Mouse (Mus musculus) heart, embryonic 15.5 days (tissue): ENCODE data around the gene E130218I03Rik. TPM values are rescaled to one million over a fixed set of nuclear protein-coding genes. Genes with fewer than 3 reads are reported as not detected.
A peak's percentile ranks its signal among the peaks of the same experiment; 100 is the strongest.

ENCODE experiments used
- ATAC-seq: fragments of 200-750 bp; cut with Nextera tagmentation; replicated peaks from 2 replicates; pipeline ENCODE4 v1.8.0; 2017; ENCODE audit warnings: low read depth, moderate TSS enrichment; ENCODE audit not compliant: insufficient number of reproducible peaks, insufficient read depth, low FRiP score
- H3K27ac ChIP-seq: fragments of 300-500 bp; sonication (generic); 2 replicates; pipeline ENCODE4 v1.5.1; 2015; ENCODE audit warnings: mild to moderate bottlenecking, inconsistent platforms
- H3K27me3 ChIP-seq: fragments of 300-500 bp; sonication (generic); 2 replicates; pipeline ENCODE4 v1.6.1; 2015; ENCODE audit warnings: inconsistent platforms
- H3K36me3 ChIP-seq: fragments of 300-500 bp; sonication (generic); 2 replicates; pipeline ENCODE4 v1.6.1; 2015; ENCODE audit warnings: mild to moderate bottlenecking, inconsistent platforms
- H3K4me1 ChIP-seq: fragments of 300-500 bp; sonication (generic); replicated peaks from 2 replicates; pipeline ENCODE4 v1.6.1; 2015; ENCODE audit warnings: inconsistent platforms
- H3K4me2 ChIP-seq: fragments of 300-500 bp; sonication (generic); 2 replicates; pipeline ENCODE4 v1.6.1; 2015; ENCODE audit warnings: inconsistent platforms, mild to moderate bottlenecking, moderate library complexity
- H3K4me3 ChIP-seq: fragments of 300-500 bp; sonication (generic); 2 replicates; pipeline ENCODE4 v1.5.1; 2015; ENCODE audit warnings: mild to moderate bottlenecking, inconsistent platforms
- H3K9ac ChIP-seq: fragments of 300-500 bp; sonication (generic); 2 replicates; pipeline ENCODE4 v1.6.1; 2015; ENCODE audit warnings: mild to moderate bottlenecking, inconsistent platforms
- H3K9me3 ChIP-seq: fragments of 300-500 bp; sonication (generic); replicated peaks from 2 replicates; pipeline ENCODE4 v1.6.1; 2016; ENCODE audit warnings: inconsistent platforms
- WGBS: fragments of 180-500 bp; shearing (Covaris S2); methylation state at CpG from one replicate; pipeline ENCODE4 v1.1.7; 2015; ENCODE audit warnings: mixed read lengths; 5-methylcytosine and 5-hydroxymethylcytosine counted together
- polyA plus RNA-seq: library from polyadenylated mRNA; unstranded; fragments of >200 nt; fragmentation: Nextera tagmentation; extraction: Ambion mirVana; gene quantifications from 2 replicates; pipeline ENCODE4 v1.2.1, GENCODE M21; 2015

Gene E130218I03Rik
- polyA plus RNA-seq, 1 experiment from 2014 or later: 0.26 TPM

GRCm38 (mm10) chr4:134238279-134238651 lies 5.2 kb upstream of the E130218I03Rik start, which contains the start of gene Cnksr1:
Gene Cnksr1, minus strand, starts transcription at chr4:134238399.
- Histone ChIP-seq H3K9me3 (no peaks in the 10 kb centered on the region), H3K27ac (no peak within 1 kb of the TSS), H3K4me2 (peak within 1 kb of the TSS; percentile 74), H3K36me3 (no peaks in the 10 kb centered on the region), H3K9ac (peak within 1 kb of the TSS; percentile 32), H3K4me3 (peak within 1 kb of the TSS; percentile 44), H3K27me3 (peaks cover 11% of the 10 kb centered on the region), H3K4me1 (peaks cover 13% of the 10 kb centered on the region)
- WGBS: 1% methylated on average over 18 of the region's 18 CpGs
- ATAC-seq: peak; percentile 62

DNA sequence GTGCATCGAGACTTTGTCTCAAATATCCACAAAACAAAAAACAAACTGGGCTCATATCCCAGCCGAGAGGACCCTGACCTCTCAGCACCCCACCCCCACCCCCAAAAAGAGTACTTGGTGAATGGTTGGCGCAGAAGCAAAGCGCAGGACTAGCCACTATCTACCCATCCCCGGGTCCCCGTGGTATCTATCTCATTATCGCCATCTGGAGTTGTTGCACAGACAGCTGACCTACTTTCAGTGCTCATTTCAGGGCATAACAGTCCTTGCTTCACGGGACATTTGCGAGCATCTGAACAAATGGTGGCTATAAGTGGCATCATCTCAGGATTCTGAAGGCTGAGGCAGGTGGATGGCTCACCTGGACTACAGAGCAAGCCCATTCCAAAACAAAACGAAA lies 4.8 kb upstream of the E130218I03Rik start:
- no peaks in the 10 kb centered on the region for H3K9me3 ChIP-seq
- peaks cover 11% of the 10 kb centered on the region for H3K27me3 ChIP-seq
- H3K4me1 ChIP-seq: peaks cover 13% of the 10 kb centered on the region
- no peak for ATAC-seq
- no peaks in the 10 kb centered on the region for H3K36me3 ChIP-seq
- WGBS: 11% methylated on average over 10 of the region's 10 CpGs
- H3K4me2 ChIP-seq: peak overlapping the region; percentile 74
- no peak overlapping the region for H3K27ac ChIP-seq
- no peak overlapping the region for H3K9ac ChIP-seq
- H3K4me3 ChIP-seq: peak overlapping the region; percentile 44

DNA sequence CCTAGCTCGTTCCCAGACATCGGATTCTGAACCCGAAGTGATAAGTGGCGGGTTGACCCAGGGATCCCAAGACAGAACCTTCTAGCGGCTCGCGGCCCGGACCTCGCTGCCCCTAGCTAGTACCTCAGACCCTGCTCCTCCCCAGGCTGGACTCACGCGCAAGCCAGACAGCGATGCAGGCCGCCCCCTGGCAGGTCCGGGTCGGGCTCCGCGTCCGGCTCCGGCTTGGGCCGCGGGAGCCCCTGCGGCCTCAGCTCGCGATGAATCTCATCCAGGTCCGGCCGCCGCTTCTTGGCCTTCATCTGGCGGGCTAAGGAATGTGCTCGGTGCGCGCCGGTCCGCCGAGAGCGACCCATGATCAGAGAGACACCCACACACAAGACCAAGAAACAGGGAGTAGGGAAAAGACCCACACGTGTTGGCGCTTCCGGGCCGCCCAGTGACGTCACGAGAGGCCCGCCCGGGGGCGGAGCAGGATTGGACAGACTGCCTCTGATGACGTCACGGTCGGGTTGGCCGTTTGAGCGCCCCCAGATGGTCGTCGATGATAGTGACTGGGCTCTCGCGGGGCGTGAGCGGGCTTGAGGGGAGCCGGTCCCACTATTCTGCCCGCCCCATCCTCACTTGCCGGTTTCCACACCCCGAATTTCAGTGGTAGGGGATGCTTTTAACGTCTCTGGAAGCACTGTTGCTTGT lies 1.8 kb downstream of the E130218I03Rik start, which contains the start of gene Zfp593:
Gene Zfp593, minus strand, starts transcription at position 445 of the 696 bp plus-strand sequence.
- ATAC-seq: peak; percentile 78
- peak within 1 kb of the TSS; percentile 93 for H3K4me2 ChIP-seq
- under 1% methylated on average over 60 of the region's 60 CpGs for WGBS
- H3K9ac ChIP-seq: peak within 1 kb of the TSS; percentile 69
- H3K36me3 ChIP-seq: no peaks in the 10 kb centered on the region
- no peaks in the 10 kb centered on the region for H3K9me3 ChIP-seq
- H3K27me3 ChIP-seq: peaks cover 30% of the 10 kb centered on the region
- peaks cover 28% of the 10 kb centered on the region for H3K4me1 ChIP-seq
- H3K4me3 ChIP-seq: peak within 1 kb of the TSS; percentile 66
- no peak within 1 kb of the TSS for H3K27ac ChIP-seq

DNA sequence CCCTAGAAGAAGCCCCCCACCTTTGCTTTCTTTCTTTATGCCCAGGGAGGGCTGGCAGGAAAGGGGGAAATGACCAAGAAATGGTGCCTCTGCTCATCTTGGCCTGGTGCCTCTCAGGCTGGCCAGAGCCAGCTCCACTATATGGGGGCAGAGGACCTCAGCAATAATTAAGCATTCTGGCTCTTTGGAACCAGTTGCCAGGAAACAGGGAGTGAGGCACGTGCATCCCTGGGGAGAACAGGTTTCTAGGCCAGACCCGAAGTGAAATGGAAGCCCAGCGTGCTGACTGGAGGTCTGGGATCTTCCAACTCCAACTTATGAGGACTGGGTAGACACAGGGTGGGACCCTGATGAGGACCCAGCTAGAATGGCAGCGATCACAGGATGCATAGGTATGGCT lies 2.8 kb downstream of the E130218I03Rik start:
- Histone ChIP-seq H3K27ac (no peak overlapping the region), H3K27me3 (peaks cover 40% of the 10 kb centered on the region), H3K4me2 (no peak overlapping the region), H3K9ac (no peak overlapping the region), H3K4me3 (no peak overlapping the region), H3K36me3 (no peaks in the 10 kb centered on the region), H3K4me1 (peaks cover 38% of the 10 kb centered on the region), H3K9me3 (no peaks in the 10 kb centered on the region)
- no peak for ATAC-seq
- WGBS: 42% methylated on average over 4 of the region's 4 CpGs

- Histone ChIP-seq H3K4me3 (peak within 1 kb of the TSS; percentile 66), H3K9me3 (no peaks in the 10 kb centered on the region), H3K9ac (peak within 1 kb of the TSS; percentile 69), H3K4me2 (peak within 1 kb of the TSS; percentile 93), H3K36me3 (no peaks in the 10 kb centered on the region), H3K27ac (no peak within 1 kb of the TSS), H3K27me3 (peaks cover 45% of the 10 kb centered on the region), H3K4me1 (peaks cover 43% of the 10 kb centered on the region)
- WGBS: 75% methylated on average over 7 of the region's 7 CpGs
- no peak for ATAC-seq
Observed at GRCm38 (mm10) chr4:134246719-134247258, 3.3 kb downstream of the E130218I03Rik start, which contains the start of gene Gm30191. Gene Gm30191, plus strand, starts transcription at chr4:134246935.

- ATAC-seq: no peak
- H3K4me1 ChIP-seq: peaks cover 61% of the 10 kb centered on the region
- no peak overlapping the region for H3K27ac ChIP-seq
Observed at GRCm38 (mm10) chr4:134249651-134250050, 6.2 kb downstream of the E130218I03Rik start.

DNA sequence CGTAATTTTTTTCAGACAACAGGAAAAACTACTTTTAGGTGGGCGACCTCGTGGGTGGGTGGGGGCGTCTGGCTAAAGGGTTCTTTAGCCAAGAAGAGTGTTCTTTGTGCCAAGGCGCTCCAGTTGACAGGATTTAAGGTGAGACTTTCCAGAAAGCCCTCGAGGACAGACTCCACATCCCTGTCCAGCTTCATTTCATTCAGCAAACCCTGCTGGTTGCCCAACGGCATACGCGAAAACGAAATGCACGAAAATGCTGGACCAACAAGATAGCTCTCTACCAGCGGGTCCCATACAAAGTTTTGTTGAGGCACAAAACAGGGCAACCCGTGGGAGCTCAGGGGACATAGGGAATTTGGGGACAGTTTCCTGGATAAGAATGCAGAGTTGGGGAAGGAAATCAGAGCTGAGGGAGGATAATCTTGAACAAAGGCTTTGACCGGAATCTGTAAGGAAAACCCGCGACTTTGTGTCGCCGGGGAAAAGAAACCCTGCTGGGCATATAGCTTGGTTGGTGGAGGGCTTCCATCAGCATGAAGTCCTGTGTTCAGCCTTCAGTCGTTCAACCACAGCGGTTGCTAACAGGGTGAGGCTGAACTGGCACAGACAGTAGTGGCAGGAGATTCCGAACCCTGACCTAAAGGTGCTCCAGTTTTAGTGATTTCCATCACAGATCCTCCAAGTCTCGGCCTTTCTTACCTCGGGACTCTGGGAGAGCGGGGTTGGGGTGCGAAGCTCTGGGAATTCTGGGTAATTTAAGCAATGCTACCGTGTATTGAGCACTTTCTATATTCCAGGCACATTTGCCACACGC lies 6.9 kb downstream of the E130218I03Rik start:
- Histone ChIP-seq H3K9ac (no peak overlapping the region), H3K36me3 (no peaks in the 10 kb centered on the region), H3K9me3 (no peaks in the 10 kb centered on the region), H3K27me3 (peaks cover 65% of the 10 kb centered on the region), H3K27ac (no peak overlapping the region), H3K4me1 (peaks cover 60% of the 10 kb centered on the region), H3K4me2 (peak overlapping the region; percentile 94), H3K4me3 (peak overlapping the region; percentile 55)
- no peak for ATAC-seq
- 17% methylated on average over 27 of the region's 27 CpGs for WGBS

More at GRCm38 (mm10) chr4:134249651-134250050, 6.2 kb downstream of the E130218I03Rik start:
- Histone ChIP-seq H3K9ac (peak overlapping the region; percentile 46), H3K36me3 (no peaks in the 10 kb centered on the region), H3K9me3 (no peaks in the 10 kb centered on the region), H3K27me3 (peaks cover 61% of the 10 kb centered on the region), H3K4me2 (peak overlapping the region; percentile 94), H3K4me3 (peak overlapping the region; percentile 55)
- 2% methylated on average over 30 of the region's 30 CpGs for WGBS

GRCm38 (mm10) chr4:134250930-134251240 lies 7.4 kb downstream of the E130218I03Rik start:
- WGBS: 21% methylated on average over 10 of the region's 10 CpGs
- Histone ChIP-seq H3K4me3 (peak overlapping the region; percentile 55), H3K9me3 (no peaks in the 10 kb centered on the region), H3K9ac (peak overlapping the region; percentile 62; the same call in 1 of the 2 replicates), H3K36me3 (no peaks in the 10 kb centered on the region), H3K4me1 (peaks cover 57% of the 10 kb centered on the region), H3K27me3 (peaks cover 67% of the 10 kb centered on the region), H3K4me2 (peak overlapping the region; percentile 94), H3K27ac (no peak overlapping the region)
- ATAC-seq: no peak

- Histone ChIP-seq H3K9ac (peak overlapping the region; percentile 62), H3K4me1 (peaks cover 60% of the 10 kb centered on the region), H3K27ac (peak overlapping the region; percentile 59; the same call in 1 of the 2 replicates), H3K4me3 (peak overlapping the region; percentile 55), H3K36me3 (no peaks in the 10 kb centered on the region), H3K27me3 (peaks cover 65% of the 10 kb centered on the region), H3K9me3 (no peaks in the 10 kb centered on the region), H3K4me2 (peak overlapping the region; percentile 94)
- under 1% methylated on average over 91 of the region's 91 CpGs for WGBS
- ATAC-seq: no peak
Observed at GRCm38 (mm10) chr4:134251241-134252130, 8.0 kb downstream of the E130218I03Rik start.

DNA sequence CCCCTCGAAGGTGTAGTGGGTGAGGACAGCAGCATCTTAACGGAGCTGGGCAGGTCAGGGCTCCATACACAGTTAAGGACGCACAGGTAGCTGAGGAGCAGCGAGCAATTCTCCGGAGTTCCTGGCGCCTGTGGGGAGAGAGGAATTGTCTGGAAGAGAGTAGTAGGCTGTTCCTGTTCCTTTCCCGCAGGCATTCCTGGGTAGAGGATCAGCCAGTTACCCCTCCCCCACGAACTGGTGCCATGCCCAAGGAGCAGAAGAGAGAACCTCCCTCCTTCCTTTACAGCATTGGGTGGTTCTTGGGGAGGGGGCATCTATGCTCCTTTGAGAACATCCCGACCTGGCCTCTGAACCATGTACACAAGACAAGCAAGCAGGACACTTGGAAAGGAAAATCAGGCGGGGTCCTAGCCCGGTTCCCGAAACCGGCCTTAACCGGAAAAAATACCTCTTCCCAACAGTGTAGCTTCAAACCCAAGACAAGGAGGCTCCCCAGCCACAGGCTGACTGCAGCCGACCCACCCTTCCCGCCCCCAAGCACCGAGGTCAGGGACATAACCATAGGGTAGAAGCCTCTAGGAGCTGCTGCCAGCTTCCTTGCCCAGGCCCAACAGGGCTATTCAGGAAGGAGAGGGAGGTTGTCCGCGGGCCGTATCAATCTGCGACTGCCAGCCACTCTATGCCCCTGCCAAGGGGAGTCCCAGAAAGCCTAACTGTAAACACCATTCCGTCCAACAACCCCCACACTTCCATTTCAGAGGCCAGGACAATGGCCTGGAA lies 8.9 kb downstream of the E130218I03Rik start:
- ATAC-seq: no peak
- Histone ChIP-seq H3K36me3 (no peaks in the 10 kb centered on the region), H3K9ac (peak overlapping the region; percentile 62), H3K27ac (peak overlapping the region; percentile 59), H3K9me3 (no peaks in the 10 kb centered on the region), H3K27me3 (peaks cover 61% of the 10 kb centered on the region), H3K4me3 (peak overlapping the region; percentile 55), H3K4me1 (peaks cover 68% of the 10 kb centered on the region), H3K4me2 (peak overlapping the region; percentile 94)
- WGBS: 28% methylated on average over 22 of the region's 22 CpGs
